Mouse (Mus musculus) frontal cortex, adult (tissue): ENCODE measurements at regions not wholly inside any gene's neighbourhood (a gene's known extent, or its start where the extent isn't known, plus 50 kb on each side); places are given as distances from the start of the nearest gene placed in this dataset.

Source experiments
- ATAC-seq: cut with Nextera tagmentation; 2 replicates; pipeline ENCODE4 v1.9.2; 2017; ENCODE audit warnings: mild to moderate bottlenecking, moderate library complexity, mixed read lengths; ENCODE audit not compliant: low TSS enrichment

GRCm38 (mm10) chr7:36940611-36941010 lies 242.7 kb downstream of the Tshz3 start:
- ATAC-seq: no peak

- no peak for ATAC-seq
Measured at GRCm38 (mm10) chr7:36945024-36945815, 247.3 kb downstream of the Tshz3 start.

- no peak for ATAC-seq
Measured at GRCm38 (mm10) chr7:36949511-36949910, 251.6 kb downstream of the Tshz3 start.

- ATAC-seq: no peak
Measured at GRCm38 (mm10) chr7:36955376-36955775, 257.5 kb downstream of the Tshz3 start.

- ATAC-seq: no peak
Measured at GRCm38 (mm10) chr7:36958255-36958654, 260.3 kb downstream of the Tshz3 start.

GRCm38 (mm10) chr7:36971772-36972171 lies 273.9 kb downstream of the Tshz3 start:
- ATAC-seq: no peak

GRCm38 (mm10) chr7:36973654-36974320 lies 275.9 kb downstream of the Tshz3 start:
- ATAC-seq: no peak

- no peak for ATAC-seq
Measured at GRCm38 (mm10) chr7:36974573-36974972, 276.7 kb downstream of the Tshz3 start.

- peak; percentile 41; the same call in 1 of the 2 replicates for ATAC-seq
Measured at GRCm38 (mm10) chr7:36975475-36975874, 277.6 kb downstream of the Tshz3 start.

- no peak for ATAC-seq
Measured at GRCm38 (mm10) chr7:36977819-36978218, 279.9 kb downstream of the Tshz3 start.

- ATAC-seq: no peak
Measured at GRCm38 (mm10) chr7:36989380-36989779, 291.5 kb downstream of the Tshz3 start.

GRCm38 (mm10) chr7:37004601-37005000 lies 306.7 kb downstream of the Tshz3 start:
- no peak for ATAC-seq

GRCm38 (mm10) chr7:37005701-37006100 lies 307.8 kb downstream of the Tshz3 start:
- no peak for ATAC-seq

- ATAC-seq: no peak
Measured at GRCm38 (mm10) chr7:37006921-37007320, 309.0 kb downstream of the Tshz3 start.

GRCm38 (mm10) chr7:37011180-37011754 lies 313.3 kb downstream of the Tshz3 start:
- no peak for ATAC-seq

- ATAC-seq: no peak
Measured at GRCm38 (mm10) chr7:37020078-37020477, 322.2 kb downstream of the Tshz3 start.

- peak; percentile 52 for ATAC-seq
Measured at GRCm38 (mm10) chr7:37024501-37025025, 326.6 kb downstream of the Tshz3 start.

- no peak for ATAC-seq
Measured at GRCm38 (mm10) chr7:37064582-37065458, 366.9 kb downstream of the Tshz3 start.

- no peak for ATAC-seq
Measured at GRCm38 (mm10) chr7:37077698-37078097, 379.8 kb downstream of the Tshz3 start.

- ATAC-seq: no peak
Measured at GRCm38 (mm10) chr7:37078140-37078539, 380.2 kb downstream of the Tshz3 start.

- ATAC-seq: peak; percentile 67; the same call in 1 of the 2 replicates
Measured at GRCm38 (mm10) chr7:37089726-37090125, 391.8 kb downstream of the Tshz3 start.

GRCm38 (mm10) chr7:37092572-37092971 lies 394.7 kb downstream of the Tshz3 start:
- no peak for ATAC-seq
